Mouse (Mus musculus): ENCODE data around the gene Ccdc162. TPM values are rescaled to one million over a fixed set of nuclear protein-coding genes. Genes with fewer than 3 reads are reported as not detected.

Gene Ccdc162
- total RNA-seq, 2 experiments from 2014 or later: 0.08 to 0.14 TPM

- no peak for DNase-seq (ENCODE audit: low spot score)
- intact Hi-C loops (cut with DNase I): no loop called here
Observed at GRCm38 (mm10) chr10:41550711-41551110, 165.7 kb downstream of the Ccdc162 start.

- intact Hi-C loops (cut with DNase I): no loop called here
- DNase-seq (ENCODE audit: low spot score): no peak
Observed at GRCm38 (mm10) chr10:41546396-41547165, 169.9 kb downstream of the Ccdc162 start.

- intact Hi-C loops (cut with DNase I): no loop called here
- DNase-seq (ENCODE audit: low spot score): no peak
Observed at GRCm38 (mm10) chr10:41545224-41545755, 171.1 kb downstream of the Ccdc162 start.

GRCm38 (mm10) chr10:41544481-41545190 lies 171.8 kb downstream of the Ccdc162 start:
- intact Hi-C loops (cut with DNase I): no loop called here
- DNase-seq (ENCODE audit: low spot score): no peak

GRCm38 (mm10) chr10:41543844-41544243 lies 172.6 kb downstream of the Ccdc162 start:
- DNase-seq (ENCODE audit: low spot score): no peak
- intact Hi-C loops (cut with DNase I): no loop called here

- DNase-seq (ENCODE audit: low spot score): no peak
- intact Hi-C loops (cut with DNase I): no loop called here
Observed at GRCm38 (mm10) chr10:41543439-41543838, 173.0 kb downstream of the Ccdc162 start.

- intact Hi-C loops (cut with DNase I): no loop called here
- DNase-seq (ENCODE audit: low spot score): no peak
Observed at GRCm38 (mm10) chr10:41542057-41542456, 174.4 kb downstream of the Ccdc162 start.

GRCm38 (mm10) chr10:41538986-41539385 lies 177.4 kb downstream of the Ccdc162 start:
- DNase-seq (ENCODE audit: low spot score): no peak
- intact Hi-C loops (cut with DNase I): no loop called here

- intact Hi-C loops (cut with DNase I): no loop called here
- no peak for DNase-seq (ENCODE audit: low spot score)
Observed at GRCm38 (mm10) chr10:41537983-41538330, 178.5 kb downstream of the Ccdc162 start.

GRCm38 (mm10) chr10:41537226-41537982 lies 179.0 kb downstream of the Ccdc162 start:
- no peak for DNase-seq (ENCODE audit: low spot score)
- intact Hi-C loops (cut with DNase I): no loop called here

GRCm38 (mm10) chr10:41536714-41537113 lies 179.7 kb downstream of the Ccdc162 start:
- no peak for DNase-seq (ENCODE audit: low spot score)
- intact Hi-C loops (cut with DNase I): no loop called here

- intact Hi-C loops (cut with DNase I): no loop called here
- DNase-seq (ENCODE audit: low spot score): no peak
Observed at GRCm38 (mm10) chr10:41535991-41536390, 180.4 kb downstream of the Ccdc162 start.

- no peak for DNase-seq (ENCODE audit: low spot score)
- intact Hi-C loops (cut with DNase I): no loop called here
Observed at GRCm38 (mm10) chr10:41529972-41530371, 186.5 kb downstream of the Ccdc162 start.

GRCm38 (mm10) chr10:41525696-41526095 lies 190.7 kb downstream of the Ccdc162 start:
- DNase-seq (ENCODE audit: low spot score): no peak
- intact Hi-C loops (cut with DNase I): no loop called here

GRCm38 (mm10) chr10:41523386-41523785 lies 193.0 kb downstream of the Ccdc162 start:
- no peak for DNase-seq (ENCODE audit: low spot score)
- intact Hi-C loops (cut with DNase I): loop anchor here (5.0 kb wide), 1 partner anchor 79 kb away; no protein-coding TSS in a partner anchor

- no peak for DNase-seq (ENCODE audit: low spot score)
- intact Hi-C loops (cut with DNase I): loop anchor here (5.0 kb wide), 1 partner anchor 82 kb away; no protein-coding TSS in a partner anchor
Observed at GRCm38 (mm10) chr10:41520410-41520673, 196.1 kb downstream of the Ccdc162 start.

- intact Hi-C loops (cut with DNase I): loop anchor here (2.0 to 10.0 kb wide), 3 partner anchors 82 to 285 kb away; partner anchors contain the start of genes Cep57l1 and Sesn1
- DNase-seq (ENCODE audit: low spot score): no peak
Observed at GRCm38 (mm10) chr10:41519640-41520409, 196.6 kb downstream of the Ccdc162 start.

GRCm38 (mm10) chr10:41518981-41519618 lies 197.3 kb downstream of the Ccdc162 start, which contains the start of gene Cd164:
TSS of gene Cd164 (plus strand) at chr10:41519414.
- DNase-seq (ENCODE audit: low spot score): peak; percentile 83
- intact Hi-C loops (cut with DNase I): loop anchor here (2.0 to 10.0 kb wide), 2 partner anchors 164 to 286 kb away; partner anchors contain the start of genes Cep57l1 and Sesn1

GRCm38 (mm10) chr10:41518508-41518980 lies 197.9 kb downstream of the Ccdc162 start:
- intact Hi-C loops (cut with DNase I): loop anchor here (2.0 to 10.0 kb wide), 2 partner anchors 164 to 286 kb away; partner anchors contain the start of genes Cep57l1 and Sesn1
- DNase-seq (ENCODE audit: low spot score): peak; percentile 53

Data from heart, postnatal 25 days (tissue).